Mouse (Mus musculus) ES-CJ7 (cell line): ENCODE data around the gene Nfatc3.

Experiments
- DNase-seq: peaks from one replicate; pipeline ENCODE4 v3.0.0; 2011; ENCODE audit warnings: low read depth, low spot score

Gene Nfatc3

DNA sequence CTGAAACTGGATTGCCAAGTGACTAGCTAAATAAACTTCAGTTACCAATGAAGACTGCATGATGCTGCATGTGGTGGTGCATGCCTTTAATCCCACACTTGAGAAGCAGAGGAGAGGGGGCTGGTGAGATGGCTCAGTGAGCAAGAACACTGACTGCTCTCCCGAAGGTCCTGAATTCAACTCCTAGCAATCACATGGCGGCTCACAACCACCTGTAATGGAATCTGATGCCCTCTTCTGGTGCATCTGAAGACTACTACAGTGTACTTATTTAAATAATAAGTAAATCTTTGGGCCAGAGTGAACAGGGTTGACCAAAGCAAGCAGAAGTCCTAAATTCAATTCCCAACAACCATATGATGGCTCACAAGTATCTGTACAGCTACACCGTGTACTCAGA, 64.8 kb downstream of the Nfatc3 start:
- peak; percentile 54 for DNase-seq

DNA sequence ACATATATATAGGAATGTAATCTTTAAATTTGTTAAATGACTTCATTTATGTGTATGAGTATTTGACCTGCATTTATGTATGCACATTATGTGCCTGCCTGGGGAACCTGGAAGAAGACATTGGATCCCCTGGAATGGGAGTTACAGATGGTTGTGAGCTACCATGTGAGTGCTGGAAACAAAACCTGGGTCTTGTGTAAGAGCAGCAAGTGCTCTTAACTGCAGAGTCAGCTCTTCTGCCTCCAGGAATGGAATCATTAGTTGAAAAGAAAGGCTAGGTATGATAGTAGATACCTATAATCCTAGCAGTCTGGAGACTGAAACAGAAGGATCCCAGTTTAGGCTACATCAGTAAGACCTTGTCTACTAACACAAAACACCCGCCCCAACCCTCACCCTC, 67.4 kb downstream of the Nfatc3 start:
- DNase-seq = no peak

GRCm38 (mm10) chr8:106127054-106127453, 68.4 kb downstream of the Nfatc3 start:
- DNase-seq = peak; percentile 64

DNA sequence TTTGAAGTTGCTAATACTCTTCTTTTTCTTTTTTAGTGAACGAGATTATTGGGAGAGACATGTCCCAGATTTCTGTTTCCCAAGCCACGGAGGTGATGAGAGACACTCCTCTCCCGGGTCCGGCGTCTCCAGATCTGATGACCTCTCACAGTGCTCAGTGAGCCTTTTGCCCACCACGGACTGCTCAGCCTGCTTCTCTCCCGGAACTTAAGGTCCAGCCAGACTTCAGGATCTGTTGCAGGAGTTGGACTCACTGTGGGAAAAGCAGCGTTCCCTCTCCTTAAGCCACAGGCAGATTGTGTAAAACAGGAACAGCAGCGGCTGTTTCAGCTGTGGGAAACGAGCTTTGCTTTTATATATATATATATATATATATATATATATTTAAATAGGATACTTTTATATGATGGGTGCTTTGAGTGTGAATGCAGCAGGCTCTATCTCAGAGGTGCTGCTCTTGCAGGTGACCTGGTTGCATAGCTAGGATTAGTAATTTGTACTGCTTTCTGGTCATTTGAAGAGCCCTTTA, 69.3 kb downstream of the Nfatc3 start:
- DNase-seq = no peak

DNA sequence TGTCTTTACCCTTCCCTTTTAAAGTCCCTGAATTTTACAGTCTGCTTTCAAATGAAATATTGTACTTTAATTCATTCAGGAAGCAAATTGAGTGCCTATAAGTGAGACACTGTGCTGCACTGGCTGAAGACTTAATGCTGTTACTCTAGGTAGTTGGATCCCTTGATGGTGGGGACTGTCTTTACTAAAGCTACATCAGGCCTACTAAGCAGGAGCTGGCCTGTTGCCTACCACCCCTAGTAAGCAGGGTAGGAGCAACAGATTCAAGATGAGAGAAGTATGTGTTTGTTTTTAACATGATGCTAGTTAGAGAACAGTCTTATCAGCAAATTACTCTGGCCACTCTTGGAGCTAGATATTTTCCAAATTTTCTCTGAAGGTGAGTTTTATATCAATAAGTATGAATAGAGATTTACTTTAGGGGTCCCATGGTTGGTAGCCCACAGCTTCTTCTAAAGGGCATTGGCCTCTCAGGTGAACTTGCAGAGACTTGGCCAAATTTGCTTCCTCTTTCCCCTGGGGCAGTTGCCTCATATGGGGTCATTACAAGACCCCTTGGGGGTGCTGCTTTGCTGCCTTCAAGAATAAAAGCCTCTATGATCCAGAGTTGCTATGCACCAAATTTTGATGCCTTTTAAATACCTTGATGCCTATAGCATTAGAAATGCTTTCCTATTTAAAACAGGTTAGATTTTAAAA, 70.7 kb downstream of the Nfatc3 start:
- no peak for DNase-seq

- no peak for DNase-seq
Observed at GRCm38 (mm10) chr8:106129997-106130396, 71.4 kb downstream of the Nfatc3 start.

GRCm38 (mm10) chr8:106130505-106130904, 71.9 kb downstream of the Nfatc3 start:
- DNase-seq = no peak

GRCm38 (mm10) chr8:106131021-106131420, 72.4 kb downstream of the Nfatc3 start:
- no peak for DNase-seq

GRCm38 (mm10) chr8:106131488-106132222, 73.0 kb downstream of the Nfatc3 start:
- no peak for DNase-seq

DNA sequence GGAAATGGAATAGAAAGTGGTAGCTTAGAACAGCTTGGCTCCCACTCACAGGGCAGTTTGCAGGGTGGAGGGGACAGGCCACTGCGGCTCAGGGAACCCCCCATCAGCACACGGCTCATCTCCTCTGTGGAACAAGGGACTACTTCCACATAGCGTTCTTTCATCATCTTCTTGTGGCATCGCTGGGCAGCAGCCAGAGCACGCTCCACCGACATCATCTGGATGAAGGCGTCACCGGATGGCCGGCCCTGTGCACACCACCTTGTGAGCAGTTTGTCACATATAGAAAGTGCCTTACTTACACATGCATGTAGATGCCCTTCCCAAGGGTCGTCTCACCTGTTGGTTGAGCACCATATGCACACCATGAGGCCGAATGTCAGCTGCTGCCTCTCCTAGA, 73.7 kb downstream of the Nfatc3 start:
- DNase-seq = no peak

- DNase-seq = no peak
Observed at GRCm38 (mm10) chr8:106133526-106133925, 74.9 kb downstream of the Nfatc3 start.

DNA sequence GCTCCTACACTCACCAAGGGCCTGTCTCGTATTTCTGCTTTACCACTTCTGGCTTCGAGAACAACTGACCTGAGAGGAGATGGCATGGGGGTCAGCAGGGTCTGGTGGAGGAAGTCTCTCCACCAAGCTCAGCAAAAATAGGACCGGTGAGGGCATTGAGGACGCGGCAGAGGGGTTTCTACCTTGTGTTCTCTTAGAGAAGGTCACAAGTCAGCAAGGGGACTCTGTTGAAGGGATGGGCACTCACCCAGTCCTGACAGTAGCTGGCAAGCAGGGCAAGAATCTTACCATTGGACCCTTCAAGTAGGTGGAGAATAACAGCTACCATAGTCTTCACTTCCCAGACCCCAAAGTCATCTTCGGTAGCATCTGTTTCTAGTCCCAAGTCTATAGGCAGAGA, 75.3 kb downstream of the Nfatc3 start:
- no peak for DNase-seq

- DNase-seq = peak; percentile 74
Observed at GRCm38 (mm10) chr8:106134751-106135571, 76.3 kb downstream of the Nfatc3 start.

DNA sequence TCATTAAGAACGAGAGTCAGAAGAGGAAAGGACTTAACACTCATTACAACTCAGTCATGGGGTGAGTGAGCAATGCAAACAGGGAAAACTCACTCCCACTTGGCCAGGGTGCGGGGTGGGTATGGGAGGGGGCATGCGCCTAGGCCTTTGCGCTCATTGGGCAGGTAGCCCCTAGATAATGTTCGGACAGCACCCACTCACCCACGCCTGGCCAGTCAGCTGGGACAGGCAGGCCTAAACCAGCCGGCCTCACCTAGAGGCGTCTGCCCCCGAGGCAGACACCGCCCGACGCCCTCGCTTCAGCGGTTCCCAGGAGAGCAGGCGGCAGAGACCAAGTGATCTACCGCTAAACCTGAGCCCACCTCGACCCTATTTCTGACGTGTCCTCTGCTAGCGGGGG, 77.0 kb downstream of the Nfatc3 start:
- no peak for DNase-seq

- peak; percentile 86 for DNase-seq
Observed at GRCm38 (mm10) chr8:106136156-106137130, 77.8 kb downstream of the Nfatc3 start, which contains the start of gene Esrp2. Gene Esrp2, minus strand, starts transcription at chr8:106136974.

DNA sequence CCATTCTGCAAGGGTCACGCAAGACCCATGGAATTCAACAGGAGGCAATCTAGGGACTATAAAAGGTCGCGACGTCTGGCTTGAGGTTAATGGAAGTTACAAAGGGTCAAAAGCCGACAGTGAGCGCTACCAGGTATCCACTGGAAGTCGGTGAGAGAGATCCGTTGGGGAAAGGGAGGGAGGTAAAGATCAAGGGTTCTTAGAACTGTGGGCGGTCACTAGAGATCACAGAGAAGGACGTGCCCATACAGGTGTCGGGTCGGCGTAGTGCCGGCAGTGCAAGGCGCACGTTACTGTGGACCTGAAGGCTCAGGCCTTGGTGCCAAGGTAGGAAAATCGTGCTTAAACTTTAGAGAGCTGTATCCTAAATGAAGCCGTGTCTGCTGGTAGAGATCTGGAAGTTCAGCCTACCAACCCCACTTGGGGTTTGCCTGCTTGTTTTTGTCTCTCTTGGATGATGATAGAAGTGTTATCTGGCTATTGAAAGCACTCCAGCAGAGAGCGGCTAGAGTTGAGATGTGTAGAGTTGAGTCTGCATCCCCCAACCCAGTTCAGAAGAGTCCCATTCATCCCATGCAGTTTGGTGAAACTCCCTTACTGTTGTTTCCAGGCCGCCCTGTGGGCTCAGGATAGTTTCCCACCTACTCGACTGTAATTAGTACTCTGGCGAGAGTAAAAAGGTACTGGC, 78.7 kb downstream of the Nfatc3 start:
- no peak for DNase-seq

GRCm38 (mm10) chr8:106137906-106138477, 79.4 kb downstream of the Nfatc3 start:
- peak; percentile 95 for DNase-seq

DNA sequence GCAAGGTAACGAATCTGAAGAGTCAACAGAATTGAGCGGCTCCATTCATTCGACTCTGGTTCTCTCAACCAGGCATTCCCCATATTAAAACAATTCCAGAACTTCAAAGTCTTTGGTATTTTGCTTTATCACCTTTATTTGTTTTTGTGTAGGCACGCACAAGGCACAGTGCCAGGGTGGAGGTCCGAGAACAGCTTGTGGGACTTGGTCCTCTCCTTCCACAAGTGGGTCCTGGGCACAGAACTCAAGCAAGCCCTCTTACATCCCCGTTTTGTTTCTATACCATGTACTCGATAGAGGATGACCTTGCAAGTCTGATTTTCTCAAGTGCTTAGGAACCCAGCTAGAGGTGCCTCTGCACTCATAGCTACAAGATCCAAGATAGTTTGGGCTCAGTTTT, 80.0 kb downstream of the Nfatc3 start:
- no peak for DNase-seq

DNA sequence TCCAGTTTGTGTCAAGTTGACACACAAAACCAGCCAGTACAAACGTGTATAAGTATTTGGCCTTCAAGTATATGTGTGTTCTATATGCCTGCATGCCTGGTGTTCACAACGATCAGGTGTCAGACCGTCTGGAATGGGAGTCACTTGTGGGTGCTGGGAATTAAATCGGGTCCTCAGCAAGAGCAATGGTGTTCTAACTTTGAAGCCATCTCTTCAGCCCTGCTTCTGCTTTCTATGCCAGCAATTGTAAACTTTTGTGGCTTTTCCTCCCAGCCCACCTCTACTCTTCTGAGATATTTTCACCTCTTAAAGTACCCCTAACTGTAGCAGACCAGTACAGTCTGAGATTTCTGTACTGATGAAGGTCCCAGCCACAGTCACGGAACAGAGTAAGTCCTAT, 81.6 kb downstream of the Nfatc3 start:
- DNase-seq = no peak

- peak; percentile 93 for DNase-seq
Observed at GRCm38 (mm10) chr8:106140769-106141168, 82.1 kb downstream of the Nfatc3 start.
